Mouse (Mus musculus) midbrain, embryonic 14.5 days (tissue): ENCODE data around the gene Scn1b. TPM values are rescaled to one million over a fixed set of nuclear protein-coding genes. Genes with fewer than 3 reads are reported as not detected.

Experiments used
- ATAC-seq: fragments of 200-750 bp; cut with Nextera tagmentation; 2 replicates; pipeline ENCODE4 v1.8.0; 2017; ENCODE audit warnings: moderate number of reproducible peaks, moderate library complexity; ENCODE audit not compliant: low FRiP score, low TSS enrichment
- DNase-seq: peaks from one replicate; pipeline ENCODE4 v3.0.0-alpha.2; 2015
- H3K27ac ChIP-seq: fragments of 300-500 bp; sonication (generic); replicated peaks from 2 replicates; pipeline ENCODE4 v1.5.1; 2014; ENCODE audit warnings: mild to moderate bottlenecking, low read depth, low read length, moderate library complexity
- H3K27me3 ChIP-seq: fragments of 300-500 bp; sonication (generic); 2 replicates; pipeline ENCODE4 v1.6.1; 2014; ENCODE audit warnings: low read length, control low read depth, mixed read lengths; ENCODE audit not compliant: control insufficient read depth, insufficient read depth
- H3K36me3 ChIP-seq: fragments of 300-500 bp; sonication (generic); 2 replicates; pipeline ENCODE4 v1.6.1; 2014; ENCODE audit warnings: low read length, control low read depth; ENCODE audit not compliant: control insufficient read depth, insufficient read depth
- H3K4me1 ChIP-seq: fragments of 300-500 bp; sonication (generic); 2 replicates; pipeline ENCODE4 v1.6.1; 2014; ENCODE audit warnings: mild to moderate bottlenecking, antibody characterized with exemption, low read length, control low read depth; ENCODE audit not compliant: control insufficient read depth, insufficient read depth
- H3K4me2 ChIP-seq: fragments of 300-500 bp; sonication (generic); 2 replicates; pipeline ENCODE4 v1.6.1; 2014; ENCODE audit warnings: mild to moderate bottlenecking, low read length, moderate library complexity
- H3K4me3 ChIP-seq: fragments of 300-500 bp; sonication (generic); replicated peaks from 2 replicates; pipeline ENCODE4 v1.5.1; 2014; ENCODE audit warnings: low read depth, low read length
- H3K9ac ChIP-seq: fragments of 300-500 bp; sonication (generic); replicated peaks from 2 replicates; pipeline ENCODE4 v1.6.1; 2014; ENCODE audit warnings: mild to moderate bottlenecking, low read length, moderate library complexity
- H3K9me3 ChIP-seq: fragments of 300-500 bp; sonication (generic); 2 replicates; pipeline ENCODE4 v1.6.1; 2016; ENCODE audit warnings: low read length, control low read depth, mixed read lengths; ENCODE audit not compliant: control insufficient read depth
- WGBS: fragments of 180-500 bp; shearing (Covaris S2); extraction: QIAGEN DNeasy Blood & Tissue Kit; methylation state at CpG from one replicate; pipeline ENCODE4 v1.1.7; 2014; 5-methylcytosine and 5-hydroxymethylcytosine counted together
- polyA plus RNA-seq: library from polyadenylated mRNA; unstranded; fragments of >200 nt; fragmentation: Nextera tagmentation; extraction: Ambion mirVana; gene quantifications from 2 replicates; pipeline ENCODE4 v1.2.1, GENCODE M21; 2014

Gene Scn1b
- polyA plus RNA-seq, 1 experiment from 2014 or later = 5.6 TPM

GRCm38 (mm10) chr7:31151301-31152241 lies 24.8 kb upstream of the Scn1b start:
- H3K4me3 ChIP-seq = peak overlapping the region; percentile 88
- DNase-seq = peak; percentile 66
- peak overlapping the region; percentile 99 for H3K9ac ChIP-seq
- H3K27me3 ChIP-seq = no peaks in the 10 kb centered on the region
- 16% methylated on average over 23 of the region's 23 CpGs for WGBS
- peak overlapping the region; percentile 99 for H3K27ac ChIP-seq
- H3K4me2 ChIP-seq = peak overlapping the region; percentile 86
- peak; percentile 24; the same call in 1 of the 2 replicates for ATAC-seq
- peaks cover 32% of the 10 kb centered on the region for H3K4me1 ChIP-seq
- peaks cover 9% of the 10 kb centered on the region; the same call in 1 of the 2 replicates for H3K36me3 ChIP-seq
- H3K9me3 ChIP-seq = no peaks in the 10 kb centered on the region

- Histone ChIP-seq H3K4me1 (peaks cover 32% of the 10 kb centered on the region), H3K9me3 (no peaks in the 10 kb centered on the region), H3K27ac (peak overlapping the region; percentile 99), H3K9ac (peak overlapping the region; percentile 99), H3K27me3 (no peaks in the 10 kb centered on the region), H3K36me3 (peaks cover 10% of the 10 kb centered on the region; the same call in 1 of the 2 replicates), H3K4me3 (peak overlapping the region; percentile 88), H3K4me2 (peak overlapping the region; percentile 86)
- DNase-seq = peak; percentile 94
- WGBS = under 1% methylated on average over 63 of the region's 63 CpGs
- ATAC-seq = peak; percentile 83
Measured at GRCm38 (mm10) chr7:31150566-31151300, 23.9 kb upstream of the Scn1b start.

GRCm38 (mm10) chr7:31149751-31150565 lies 23.2 kb upstream of the Scn1b start:
- H3K4me3 ChIP-seq = peak overlapping the region; percentile 88
- peaks cover 32% of the 10 kb centered on the region for H3K4me1 ChIP-seq
- no peaks in the 10 kb centered on the region for H3K9me3 ChIP-seq
- ATAC-seq (peak; percentile 24), DNase-seq (peak; percentile 69)
- H3K9ac ChIP-seq = peak overlapping the region; percentile 99
- H3K4me2 ChIP-seq = peak overlapping the region; percentile 86
- no peaks in the 10 kb centered on the region for H3K27me3 ChIP-seq
- peak overlapping the region; percentile 99 for H3K27ac ChIP-seq
- WGBS = under 1% methylated on average over 20 of the region's 20 CpGs
- H3K36me3 ChIP-seq = peaks cover 12% of the 10 kb centered on the region; the same call in 1 of the 2 replicates

GRCm38 (mm10) chr7:31149271-31149670 lies 22.5 kb upstream of the Scn1b start:
- Histone ChIP-seq H3K27me3 (no peaks in the 10 kb centered on the region), H3K9me3 (no peaks in the 10 kb centered on the region), H3K9ac (peak overlapping the region; percentile 99), H3K27ac (peak overlapping the region; percentile 99), H3K36me3 (peaks cover 12% of the 10 kb centered on the region; the same call in 1 of the 2 replicates), H3K4me2 (peak overlapping the region; percentile 86), H3K4me3 (peak overlapping the region; percentile 88), H3K4me1 (peaks cover 32% of the 10 kb centered on the region)
- WGBS = 24% methylated on average over 9 of the region's 9 CpGs
- ATAC-seq (no peak), DNase-seq (peak; percentile 35)

- DNase-seq (peak; percentile 81), ATAC-seq (peak; percentile 59)
- WGBS = 5% methylated on average over 9 of the region's 9 CpGs
- peaks cover 14% of the 10 kb centered on the region; the same call in 1 of the 2 replicates for H3K36me3 ChIP-seq
- peaks cover 32% of the 10 kb centered on the region for H3K4me1 ChIP-seq
- H3K27ac ChIP-seq = peak overlapping the region; percentile 99
- H3K9me3 ChIP-seq = no peaks in the 10 kb centered on the region
- peak overlapping the region; percentile 88 for H3K4me3 ChIP-seq
- no peaks in the 10 kb centered on the region for H3K27me3 ChIP-seq
- peak overlapping the region; percentile 86 for H3K4me2 ChIP-seq
- peak overlapping the region; percentile 99 for H3K9ac ChIP-seq
Measured at GRCm38 (mm10) chr7:31148756-31149155, 22.0 kb upstream of the Scn1b start.

- H3K9ac ChIP-seq = peak overlapping the region; percentile 99
- H3K4me1 ChIP-seq = peaks cover 32% of the 10 kb centered on the region
- no peaks in the 10 kb centered on the region for H3K27me3 ChIP-seq
- H3K27ac ChIP-seq = peak overlapping the region; percentile 99
- peaks cover 21% of the 10 kb centered on the region for H3K36me3 ChIP-seq
- 49% methylated on average over 3 of the region's 3 CpGs for WGBS
- no peak for ATAC-seq
- peak overlapping the region; percentile 88 for H3K4me3 ChIP-seq
- no peaks in the 10 kb centered on the region for H3K9me3 ChIP-seq
- H3K4me2 ChIP-seq = peak overlapping the region; percentile 86
- DNase-seq = peak; percentile 19
Measured at GRCm38 (mm10) chr7:31148086-31148485, 21.3 kb upstream of the Scn1b start.

GRCm38 (mm10) chr7:31145596-31146160 lies 18.9 kb upstream of the Scn1b start:
- H3K4me1 ChIP-seq = peaks cover 23% of the 10 kb centered on the region
- no peak overlapping the region for H3K27ac ChIP-seq
- ATAC-seq (no peak), DNase-seq (no peak)
- no peak overlapping the region for H3K4me2 ChIP-seq
- H3K9me3 ChIP-seq = no peaks in the 10 kb centered on the region
- H3K9ac ChIP-seq = no peak overlapping the region
- H3K27me3 ChIP-seq = no peaks in the 10 kb centered on the region
- H3K4me3 ChIP-seq = no peak overlapping the region
- WGBS = 88% methylated on average over 12 of the region's 12 CpGs
- H3K36me3 ChIP-seq = peaks cover 45% of the 10 kb centered on the region

GRCm38 (mm10) chr7:31144886-31145285 lies 18.1 kb upstream of the Scn1b start:
- no peak for ATAC-seq
- peaks cover 53% of the 10 kb centered on the region for H3K36me3 ChIP-seq
- WGBS = 97% methylated on average over 16 of the region's 16 CpGs

More at GRCm38 (mm10) chr7:31144886-31145285, 18.1 kb upstream of the Scn1b start:
- Histone ChIP-seq H3K9ac (no peak overlapping the region), H3K4me2 (no peak overlapping the region), H3K4me3 (no peak overlapping the region), H3K27ac (no peak overlapping the region), H3K4me1 (peaks cover 23% of the 10 kb centered on the region), H3K27me3 (no peaks in the 10 kb centered on the region), H3K9me3 (no peaks in the 10 kb centered on the region)
- DNase-seq = no peak
